Mouse (Mus musculus) limb, embryonic 14.5 days (tissue): ENCODE data around the gene Cyp21a1. TPM values are rescaled to one million over a fixed set of nuclear protein-coding genes. Genes with fewer than 3 reads are reported as not detected.

Experiments
- ATAC-seq: fragments of 200-750 bp; cut with Nextera tagmentation; 2 replicates; pipeline ENCODE4 v1.8.0; 2017; ENCODE audit warnings: low read depth, moderate number of reproducible peaks, moderate TSS enrichment; ENCODE audit not compliant: low FRiP score
- DNase-seq: peaks from one replicate; pipeline ENCODE4 v3.0.0-alpha.2; 2015; ENCODE audit warnings: low spot score
- H3K27ac ChIP-seq: fragments of 300-500 bp; sonication (generic); replicated peaks from 2 replicates; pipeline ENCODE4 v1.5.1; 2014; ENCODE audit warnings: low read depth, mild to moderate bottlenecking, low read length, moderate library complexity, mixed read lengths
- H3K27me3 ChIP-seq: fragments of 300-500 bp; sonication (generic); 2 replicates; pipeline ENCODE4 v1.6.1; 2014; ENCODE audit warnings: low read length, mixed read lengths; ENCODE audit not compliant: control insufficient read depth, insufficient read depth
- H3K36me3 ChIP-seq: fragments of 300-500 bp; sonication (generic); 2 replicates; pipeline ENCODE4 v1.6.1; 2014; ENCODE audit warnings: mild to moderate bottlenecking, low read length, moderate library complexity, mixed read lengths; ENCODE audit not compliant: control insufficient read depth, insufficient read depth
- H3K4me1 ChIP-seq: fragments of 300-500 bp; sonication (generic); 2 replicates; pipeline ENCODE4 v1.6.1; 2014; ENCODE audit warnings: antibody characterized with exemption, low read length, mixed read lengths; ENCODE audit not compliant: control insufficient read depth, insufficient read depth
- H3K4me2 ChIP-seq: fragments of 300-500 bp; sonication (generic); replicated peaks from 2 replicates; pipeline ENCODE4 v1.6.1; 2014; ENCODE audit warnings: low read depth, mild to moderate bottlenecking, low read length, moderate library complexity; ENCODE audit not compliant: severe bottlenecking
- H3K4me3 ChIP-seq: fragments of 300-500 bp; sonication (generic); replicated peaks from 2 replicates; pipeline ENCODE4 v1.5.1; 2014; ENCODE audit warnings: low read length
- H3K9ac ChIP-seq: fragments of 300-500 bp; sonication (generic); 2 replicates; pipeline ENCODE4 v1.6.1; 2014; ENCODE audit warnings: mild to moderate bottlenecking, low read depth, low read length, moderate library complexity; ENCODE audit not compliant: severe bottlenecking
- H3K9me3 ChIP-seq: fragments of 300-500 bp; sonication (generic); 2 replicates; pipeline ENCODE4 v1.6.1; 2016; ENCODE audit warnings: low read length; ENCODE audit not compliant: control insufficient read depth
- POLR2A ChIP-seq: fragments of 200-500 bp; IDR thresholded peaks from 2 replicates; pipeline ENCODE4 v1.8.0; 2012; ENCODE audit warnings: inconsistent platforms, mild to moderate bottlenecking, moderate library complexity, borderline replicate concordance; ENCODE audit not compliant: insufficient read depth, insufficient read length; ENCODE audit errors: extremely low read depth
- WGBS: fragments of 180-500 bp; shearing (Covaris S2); extraction: QIAGEN DNeasy Blood & Tissue Kit; methylation state at CpG from one replicate; pipeline ENCODE4 v1.1.7; 2014; 5-methylcytosine and 5-hydroxymethylcytosine counted together
- polyA plus RNA-seq, 2 experiments: library from polyadenylated mRNA; depleted of rRNA in 1 of 2; stranded (reverse) in 1 of 2; unstranded in 1 of 2; fragments of >200 nt; fragmentation: Nextera tagmentation in 1 of 2; extraction: Ambion mirVana in 1 of 2; gene quantifications; 2 replicates each; pipeline versions ENCODE4 v1.2.1 to v1.2.3; 2012 to 2014

The Cyp21a1 gene
- polyA plus RNA-seq, 2 experiments: 0.17 to 0.25 TPM

- peaks cover 59% of the 10 kb centered on the region for H3K36me3 ChIP-seq
- ATAC-seq (no peak), DNase-seq (no peak)
- H3K27me3 ChIP-seq: no peaks in the 10 kb centered on the region
- no peak for TF ChIP-seq POLR2A
- peaks cover 12% of the 10 kb centered on the region for H3K4me1 ChIP-seq
- WGBS: 91% methylated on average over 6 of the region's 6 CpGs
- no peaks in the 10 kb centered on the region for H3K9me3 ChIP-seq
- no peak overlapping the region for H3K4me3 ChIP-seq
- no peak overlapping the region for H3K27ac ChIP-seq
- peak overlapping the region; percentile 7; the same call in 1 of the 2 replicates for H3K9ac ChIP-seq
- H3K4me2 ChIP-seq: no peak overlapping the region
Measured at GRCm38 (mm10) chr17:34847192-34847591, 42.8 kb upstream of the Cyp21a1 start.

GRCm38 (mm10) chr17:34844884-34845283, 40.5 kb upstream of the Cyp21a1 start:
- WGBS: 91% methylated on average over 10 of the region's 13 CpGs
- H3K36me3 ChIP-seq: peaks cover 80% of the 10 kb centered on the region
- H3K4me3 ChIP-seq: no peak overlapping the region
- no peaks in the 10 kb centered on the region for H3K27me3 ChIP-seq
- ATAC-seq: no peak
- H3K4me2 ChIP-seq: no peak overlapping the region
- no peak overlapping the region for H3K9ac ChIP-seq
- no peak overlapping the region for H3K27ac ChIP-seq
- no peak for DNase-seq
- TF ChIP-seq POLR2A: no peak
- H3K4me1 ChIP-seq: peaks cover 5% of the 10 kb centered on the region; the same call in 1 of the 2 replicates
- no peaks in the 10 kb centered on the region for H3K9me3 ChIP-seq

DNA sequence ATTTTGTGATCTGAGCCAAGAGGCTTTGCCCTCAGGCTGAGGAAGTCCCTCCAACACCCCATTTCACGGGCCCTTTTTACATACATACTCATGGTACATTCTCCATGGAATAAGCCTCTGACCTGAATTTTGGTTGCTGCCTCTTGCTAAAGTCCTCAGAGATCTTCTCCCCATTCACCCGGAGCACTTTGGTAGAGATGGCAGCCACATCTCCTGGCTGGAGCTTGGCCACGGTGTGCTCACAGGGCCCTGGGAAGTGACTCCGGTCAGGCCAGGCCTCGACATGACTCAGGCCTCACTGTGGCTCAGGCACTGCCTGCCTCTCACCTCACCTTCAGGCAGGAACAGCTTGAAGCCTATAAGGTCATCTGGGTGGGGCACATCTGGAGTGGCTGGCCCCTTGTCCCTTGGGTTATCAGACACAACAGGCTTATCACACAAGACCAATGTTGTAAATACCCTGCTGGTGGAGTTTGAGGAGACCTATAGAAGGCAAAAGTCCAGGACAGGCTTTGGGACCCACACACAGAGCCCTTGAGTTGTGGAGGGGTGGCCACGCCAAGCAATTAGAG, 36.5 kb upstream of the Cyp21a1 start:
- H3K27me3 ChIP-seq: no peaks in the 10 kb centered on the region
- no peak overlapping the region for H3K27ac ChIP-seq
- no peak overlapping the region for H3K4me2 ChIP-seq
- H3K36me3 ChIP-seq: peaks cover 73% of the 10 kb centered on the region
- DNase-seq (no peak), ATAC-seq (no peak)
- no peak overlapping the region for H3K9ac ChIP-seq
- H3K9me3 ChIP-seq: no peaks in the 10 kb centered on the region
- no peak overlapping the region for H3K4me3 ChIP-seq
- peaks cover 13% of the 10 kb centered on the region for H3K4me1 ChIP-seq
- TF ChIP-seq POLR2A: no peak
- 80% methylated on average over 6 of the region's 6 CpGs for WGBS

- DNase-seq: no peak
- no peak for TF ChIP-seq POLR2A
- Histone ChIP-seq H3K4me1 (peaks cover 14% of the 10 kb centered on the region), H3K27me3 (no peaks in the 10 kb centered on the region), H3K4me2 (no peak overlapping the region), H3K9ac (no peak overlapping the region), H3K4me3 (no peak overlapping the region), H3K9me3 (no peaks in the 10 kb centered on the region), H3K36me3 (peaks cover 56% of the 10 kb centered on the region), H3K27ac (no peak overlapping the region)
- ATAC-seq: no peak
- 95% methylated on average over 7 of the region's 7 CpGs for WGBS
Measured at GRCm38 (mm10) chr17:34838785-34839184, 34.4 kb upstream of the Cyp21a1 start.

DNA sequence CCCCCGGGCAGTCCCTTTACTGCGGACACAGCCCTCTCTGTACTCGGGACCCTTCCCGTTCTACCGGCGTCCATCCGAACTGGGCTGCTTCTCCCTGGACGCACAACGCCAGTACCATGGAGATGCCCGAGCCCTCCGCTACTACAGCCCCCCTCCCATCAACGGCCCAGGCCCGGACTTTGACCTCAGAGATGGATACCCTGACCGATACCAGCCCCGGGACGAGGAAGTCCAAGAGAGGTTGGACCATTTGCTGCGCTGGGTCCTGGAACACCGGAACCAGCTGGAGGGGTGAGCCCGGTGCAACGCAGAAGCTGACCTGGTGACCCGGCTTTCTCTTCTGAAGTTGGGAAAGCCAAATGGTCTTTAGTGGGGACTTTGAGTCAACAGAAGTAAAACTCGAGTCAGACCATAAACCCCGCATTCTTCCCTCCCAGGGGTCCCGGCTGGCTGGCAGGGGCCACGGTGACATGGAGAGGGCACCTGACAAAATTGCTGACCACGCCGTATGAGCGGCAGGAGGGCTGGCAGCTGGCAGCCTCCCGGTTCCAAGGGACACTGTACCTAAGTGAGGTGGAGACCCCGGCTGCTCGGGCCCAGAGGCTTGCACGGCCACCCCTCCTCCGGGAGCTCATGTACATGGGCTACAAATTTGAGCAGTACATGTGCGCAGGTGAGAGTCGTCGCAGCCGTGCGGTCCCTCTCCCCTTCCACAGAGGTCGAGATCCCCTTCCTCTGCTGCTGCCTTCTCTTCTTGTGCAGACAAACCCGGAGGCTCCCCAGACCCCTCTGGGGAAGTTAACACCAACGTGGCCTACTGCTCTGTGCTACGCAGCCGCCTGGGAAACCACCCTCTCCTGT, 33.3 kb upstream of the Cyp21a1 start:
- Histone ChIP-seq H3K9ac (peak overlapping the region; percentile 69), H3K36me3 (peaks cover 46% of the 10 kb centered on the region), H3K4me1 (peaks cover 14% of the 10 kb centered on the region), H3K4me3 (peak overlapping the region; percentile 83), H3K27me3 (no peaks in the 10 kb centered on the region), H3K4me2 (peak overlapping the region; percentile 95), H3K9me3 (no peaks in the 10 kb centered on the region), H3K27ac (peak overlapping the region; percentile 74)
- ATAC-seq (no peak), DNase-seq (no peak)
- TF ChIP-seq POLR2A: no peak
- 36% methylated on average over 42 of the region's 43 CpGs for whole genome bisulfite sequencing
